11 mouse cellular contexts compared by ENCODE assay signal in genomic region chr13:15078635-15079094, GRCm38 (mm10).
DNase-seq lines count a peak whose midpoint lies in the region; ATAC-seq and TF ChIP-seq lines count a peak whose summit lies in the region.
"Had no signal": no experiment of that assay in that cellular context is flagged by ENCODE, and none has a peak within 500 bp of the region (broad histone marks: within the 10 kb centered on the region; RNA-seq: fewer than 3 reads in every experiment).

No protein-coding gene starts in this region.

- no peaks in the 10 kb centered on the region for H3K27me3 ChIP-seq in stomach, embryonic 14.5 days (ENCODE audit: control insufficient read depth, insufficient read depth, low read length)
- H3K27me3 ChIP-seq in stomach, postnatal 0 days (ENCODE audit: control insufficient read depth, insufficient read depth, low read length) = no peaks in the 10 kb centered on the region
- no peaks in the 10 kb centered on the region for H3K27me3 ChIP-seq in stomach, embryonic 16.5 days (ENCODE audit: control insufficient read depth, insufficient read depth, low read length)
- H3K27me3 ChIP-seq: liver, embryonic 13.5 days had no signal

- no peak overlapping the region for H3K4me2 ChIP-seq in stomach, embryonic 14.5 days (replicated peaks; ENCODE audit: low read depth, low read length)
- no peak overlapping the region for H3K4me2 ChIP-seq in stomach, postnatal 0 days (replicated peaks; ENCODE audit: low read depth)
- H3K4me2 ChIP-seq in stomach, embryonic 16.5 days (ENCODE audit: low read depth, low read length) = no peak overlapping the region
- H3K4me2 ChIP-seq: liver, embryonic 13.5 days had no signal

- no peak for TF ChIP-seq CTCF in stomach, postnatal 0 days (IDR thresholded peaks at IDR 0.05; ENCODE audit: low read depth)

- no peak overlapping the region for H3K9ac ChIP-seq in stomach, embryonic 14.5 days (replicated peaks; ENCODE audit: low read depth, low read length)
- H3K9ac ChIP-seq in stomach, postnatal 0 days (ENCODE audit: low read length) = no peak overlapping the region
- H3K9ac ChIP-seq in stomach, embryonic 16.5 days (ENCODE audit: low read length) = no peak overlapping the region
- H3K9ac ChIP-seq: liver, embryonic 13.5 days had no signal

- H3K9me3 ChIP-seq in stomach, embryonic 14.5 days (ENCODE audit: control insufficient read depth, low read depth, low read length) = no peaks in the 10 kb centered on the region
- H3K9me3 ChIP-seq in stomach, postnatal 0 days (ENCODE audit: control insufficient read depth, low read length) = no peaks in the 10 kb centered on the region
- peaks cover 2% of the 10 kb centered on the region; the same call in 1 of the 2 replicates for H3K9me3 ChIP-seq in stomach, embryonic 16.5 days (replicated peaks; ENCODE audit: control insufficient read depth, low read length)
- H3K9me3 ChIP-seq: liver, embryonic 13.5 days had no signal

- no peak for ATAC-seq in stomach, embryonic 14.5 days (ENCODE audit: insufficient number of reproducible peaks, insufficient read depth, low FRiP score, low read depth)
- ATAC-seq in stomach, postnatal 0 days (ENCODE audit: low FRiP score, low TSS enrichment) = no peak
- peak; percentile 53; the same call in 1 of the 2 replicates for ATAC-seq in stomach, embryonic 16.5 days (ENCODE audit: insufficient read depth, low FRiP score)

- peak; percentile 4 to 14 for DNase-seq in cerebellum, postnatal 10 days
- no peak for DNase-seq in cerebellum, postnatal 36 days
- peak; percentile 19 for DNase-seq in layer of hippocampus, adult 9-11 months
- DNase-seq in layer of hippocampus, postnatal 25 days (ENCODE audit: extremely low spot score in 1 of 2, low spot score in 1 of 2) = no peak
- DNase-seq in stomach, postnatal 0 days (ENCODE audit: low spot score) = no peak
- DNase-seq in ovary, postnatal 10 days (ENCODE audit: low spot score) = no peak
- DNase-seq: adrenal gland, postnatal 25 days; cerebellum, adult 18-20 months; liver, embryonic 13.5 days had no signal

- 0 out of 2 replicates have a peak, but pooled peaks cover 3% of the 10 kb centered on the region for H3K4me1 ChIP-seq in stomach, embryonic 14.5 days (ENCODE audit: control insufficient read depth, insufficient read depth, low read length)
- H3K4me1 ChIP-seq in stomach, postnatal 0 days (replicated peaks; ENCODE audit: control insufficient read depth, insufficient read depth) = no peaks in the 10 kb centered on the region
- peaks cover 6% of the 10 kb centered on the region; the same call in 1 of the 2 replicates for H3K4me1 ChIP-seq in stomach, embryonic 16.5 days (ENCODE audit: control insufficient read depth, insufficient read depth, low read length)
- H3K4me1 ChIP-seq: liver, embryonic 13.5 days had no signal

- 41% methylated on average over 2 of the region's 2 CpGs for WGBS in stomach, embryonic 14.5 days
- WGBS in stomach, postnatal 0 days = 54% methylated on average over 2 of the region's 2 CpGs
- whole genome bisulfite sequencing in stomach, embryonic 16.5 days = 37% methylated on average over 2 of the region's 2 CpGs

- no peaks in the 10 kb centered on the region for H3K36me3 ChIP-seq in stomach, embryonic 14.5 days (ENCODE audit: control insufficient read depth, insufficient read depth, low read length)
- H3K36me3 ChIP-seq in stomach, postnatal 0 days (ENCODE audit: control insufficient read depth, insufficient read depth, low read length) = no peaks in the 10 kb centered on the region
- no peaks in the 10 kb centered on the region for H3K36me3 ChIP-seq in stomach, embryonic 16.5 days (ENCODE audit: control insufficient read depth, insufficient read depth, low read length)
- H3K36me3 ChIP-seq: liver, embryonic 13.5 days had no signal

- H3K27ac ChIP-seq in stomach, embryonic 14.5 days (ENCODE audit: low read length) = peak overlapping the region; percentile 34; the same call in 1 of the 2 replicates
- no peak overlapping the region; the same call in 1 of the 2 replicates for H3K27ac ChIP-seq in stomach, postnatal 0 days (replicated peaks)
- H3K27ac ChIP-seq in stomach, embryonic 16.5 days (ENCODE audit: low read length) = peak overlapping the region; percentile 11; the same call in 1 of the 2 replicates
- H3K27ac ChIP-seq: liver, embryonic 13.5 days had no signal

- no peak for TF ChIP-seq EP300 in stomach, postnatal 0 days (optimal IDR thresholded peaks at IDR 0.05)

- no peak overlapping the region for H3K4me3 ChIP-seq in stomach, embryonic 14.5 days (ENCODE audit: low read depth, low read length)
- no peak overlapping the region for H3K4me3 ChIP-seq in stomach, postnatal 0 days (ENCODE audit: low read depth, low read length)
- no peak overlapping the region for H3K4me3 ChIP-seq in stomach, embryonic 16.5 days (replicated peaks; ENCODE audit: low read length)
- H3K4me3 ChIP-seq: liver, embryonic 13.5 days had no signal

Comparison
In these comparisons a context has a peak if more than half of its experiments do, and no peak if none do; other contexts are left out.
1. DNase-seq: peak in cerebellum, postnatal 10 days (2 of 2) and layer of hippocampus, adult 9-11 months (single experiment); none in cerebellum, postnatal 36 days (0 of 2), layer of hippocampus, postnatal 25 days (0 of 2), stomach, postnatal 0 days (single experiment) and ovary, postnatal 10 days (single experiment).